Mouse (Mus musculus) cerebellum, adult 9-10 months (tissue): ENCODE measurements around the gene Srpr.

Experiments used
- DNase-seq: peaks from one replicate; pipeline ENCODE4 v3.0.0; 2022

Srpr gene

GRCm38 (mm10) chr9:35199772-35200471 lies at the start of gene Srpr, which contains the start of gene Tirap:
Srpr (plus strand) TSS chr9:35200175.
Tirap (minus strand) TSS chr9:35200291.
- peak; percentile 86 for DNase-seq

- DNase-seq, result no peak
These were observed 47.1 kb upstream of the Srpr start for GRCm38 (mm10) chr9:35152923-35153322.

GRCm38 (mm10) chr9:35156002-35156710 lies 43.8 kb upstream of the Srpr start:
- no peak for DNase-seq

- no peak for DNase-seq
These were observed 43.1 kb upstream of the Srpr start for GRCm38 (mm10) chr9:35156862-35157261.

- no peak for DNase-seq
These were observed 41.5 kb upstream of the Srpr start for GRCm38 (mm10) chr9:35158477-35158876.

- DNase-seq, result no peak
These were observed 39.3 kb upstream of the Srpr start for GRCm38 (mm10) chr9:35160662-35161061.

GRCm38 (mm10) chr9:35161721-35162120 lies 38.3 kb upstream of the Srpr start:
- no peak for DNase-seq

- DNase-seq, result peak; percentile 87
These were observed 36.8 kb upstream of the Srpr start for GRCm38 (mm10) chr9:35163011-35163690.

GRCm38 (mm10) chr9:35164142-35164874 lies 35.7 kb upstream of the Srpr start:
- DNase-seq, result no peak

GRCm38 (mm10) chr9:35166144-35166797 lies 33.7 kb upstream of the Srpr start:
- DNase-seq, result peak; percentile 53

- no peak for DNase-seq
These were observed 33.0 kb upstream of the Srpr start for GRCm38 (mm10) chr9:35166798-35167635.

GRCm38 (mm10) chr9:35170071-35170470 lies 29.9 kb upstream of the Srpr start:
- no peak for DNase-seq

- DNase-seq, result no peak
These were observed 26.6 kb upstream of the Srpr start for GRCm38 (mm10) chr9:35173331-35173730.

- peak; percentile 95 for DNase-seq
These were observed 24.5 kb upstream of the Srpr start, which contains the start of gene Dcps for GRCm38 (mm10) chr9:35175251-35176123. Dcps (minus strand) TSS chr9:35176061.

GRCm38 (mm10) chr9:35176124-35176659 lies 23.8 kb upstream of the Srpr start:
- DNase-seq, result no peak

GRCm38 (mm10) chr9:35182832-35183231 lies 17.1 kb upstream of the Srpr start:
- no peak for DNase-seq

- DNase-seq, result no peak
These were observed 16.6 kb upstream of the Srpr start for GRCm38 (mm10) chr9:35183359-35183758.

- DNase-seq, result no peak
These were observed 13.5 kb upstream of the Srpr start for GRCm38 (mm10) chr9:35186430-35186829.

- no peak for DNase-seq
These were observed 12.5 kb upstream of the Srpr start for GRCm38 (mm10) chr9:35187351-35187903.

- DNase-seq, result no peak
These were observed 11.3 kb upstream of the Srpr start for GRCm38 (mm10) chr9:35188700-35189099.
